Mouse (Mus musculus) lung, embryonic 15.5 days (tissue): ENCODE measurements around the gene Tgfbrap1. TPM values are rescaled to one million over a fixed set of nuclear protein-coding genes. Genes with fewer than 3 reads are reported as not detected.

Source experiments
- microRNA-seq: library from miRNA; unstranded; fragments of <30 nt; microRNA quantifications from one replicate; pipeline ENCODE4, GENCODE M21; 2016
- polyA plus RNA-seq: library from polyadenylated mRNA; unstranded; fragments of >200 nt; fragmentation: Nextera tagmentation; extraction: Ambion mirVana; gene quantifications from 2 replicates; pipeline ENCODE4 v1.2.1, GENCODE M21; 2015

Gene Tgfbrap1
- polyA plus RNA-seq, 1 experiment from 2014 or later, result 10.3 TPM

Small RNA genes within 50 kb of the gene (microRNA-seq; reads per million reads assigned to microRNA genes)
- not detected for gene Gm24001

Other genes starting within 250 kb of the Tgfbrap1 start
- gene Mrps9, start 247.4 kb downstream of the Tgfbrap1 start, polyA plus RNA-seq, result 46.6 and 47.2 TPM in 2 replicates
- gene Gpr45, start 145.8 kb downstream of the Tgfbrap1 start, polyA plus RNA-seq, result 3.6 TPM in 2 replicates
- gene AI597479, start 73 bp upstream of the Tgfbrap1 start, polyA plus RNA-seq, result 32.4 and 33.3 TPM in 2 replicates
- 35.0 and 36.9 TPM in 2 replicates for gene Fhl2, start 98.3 kb upstream of the Tgfbrap1 start, polyA plus RNA-seq